Mouse (Mus musculus): Measurements from ENCODE around the gene Tk2. TPM values are rescaled to one million over a fixed set of nuclear protein-coding genes. Genes with fewer than 3 reads are reported as not detected.

Gene Tk2
- 20.5 and 21.0 TPM in 2 replicates for polyA plus RNA-seq (2021; fragmentation: Nextera tagmentation)
- long read RNA-seq, experiment 1, transcript Tk2-201 (10 exons, 2,406 nt): major isoform, 21 of 41 reads
- long read RNA-seq, experiment 1, transcript Tk2-202 (9 exons, 2,312 nt): minor isoform, 11 of 41 reads
- long read RNA-seq, experiment 1, partial matches to known transcripts: 3 of 41 reads
- long read RNA-seq, experiment 1, other reads (novel, unspliced or antisense): 6 of 41 reads
- long read RNA-seq, experiment 2, transcript Tk2-202 (9 exons, 2,312 nt): minor isoform, 38 of 215 reads
- long read RNA-seq, experiment 2, transcript Tk2-201 (10 exons, 2,406 nt): major isoform, 149 of 215 reads
- long read RNA-seq, experiment 2, partial matches to known transcripts: 12 of 215 reads
- long read RNA-seq, experiment 2, other reads (novel, unspliced or antisense): 15 of 215 reads

DNA sequence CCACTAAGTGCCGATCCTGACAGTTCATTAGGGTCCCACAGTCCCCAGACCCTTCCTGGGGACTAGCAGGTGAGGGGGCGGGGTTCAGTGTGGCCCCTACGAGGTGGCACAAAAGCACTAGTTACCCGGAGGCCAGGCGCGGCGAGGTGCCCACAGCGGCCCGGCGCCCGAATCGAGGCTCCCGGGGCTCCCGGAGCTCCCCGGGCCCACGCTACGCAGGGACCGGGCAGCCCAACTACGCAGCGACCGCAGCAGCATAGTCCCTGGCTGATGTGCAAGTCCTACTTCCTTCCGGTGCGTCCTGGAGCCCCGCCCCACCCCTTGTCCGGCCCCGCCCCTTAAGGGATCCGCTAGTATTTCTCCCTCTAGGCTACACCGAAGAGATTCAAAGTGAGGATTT, at the start of gene Tk2:
TSS of gene Tk2 (minus strand) at position 283 of the 400 bp plus-strand sequence.

DNA sequence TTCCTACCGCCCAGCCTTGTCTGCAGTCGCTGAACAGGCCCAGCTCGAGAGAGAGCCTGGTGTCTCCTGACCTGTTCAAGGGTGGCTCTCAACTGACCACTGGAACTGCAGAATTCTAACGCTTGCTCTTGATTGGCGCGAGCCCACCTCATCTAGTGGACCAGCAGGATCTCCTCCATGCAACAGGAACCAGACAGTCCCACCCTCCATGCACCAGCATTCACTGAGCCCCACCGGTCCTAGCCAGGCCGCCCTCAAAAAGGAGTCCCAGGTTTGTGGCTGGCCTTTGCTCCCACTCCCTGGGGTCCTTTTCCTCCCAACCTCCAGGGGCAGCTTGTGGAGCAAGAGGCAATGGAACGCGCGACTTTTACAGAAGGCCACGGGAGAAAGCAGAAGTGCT, 44.7 kb upstream of the Tk2 start, which contains the start of gene Cmtm2a:
TSS of gene Cmtm2a (minus strand) at position 101 of the 400 bp plus-strand sequence.

DNA sequence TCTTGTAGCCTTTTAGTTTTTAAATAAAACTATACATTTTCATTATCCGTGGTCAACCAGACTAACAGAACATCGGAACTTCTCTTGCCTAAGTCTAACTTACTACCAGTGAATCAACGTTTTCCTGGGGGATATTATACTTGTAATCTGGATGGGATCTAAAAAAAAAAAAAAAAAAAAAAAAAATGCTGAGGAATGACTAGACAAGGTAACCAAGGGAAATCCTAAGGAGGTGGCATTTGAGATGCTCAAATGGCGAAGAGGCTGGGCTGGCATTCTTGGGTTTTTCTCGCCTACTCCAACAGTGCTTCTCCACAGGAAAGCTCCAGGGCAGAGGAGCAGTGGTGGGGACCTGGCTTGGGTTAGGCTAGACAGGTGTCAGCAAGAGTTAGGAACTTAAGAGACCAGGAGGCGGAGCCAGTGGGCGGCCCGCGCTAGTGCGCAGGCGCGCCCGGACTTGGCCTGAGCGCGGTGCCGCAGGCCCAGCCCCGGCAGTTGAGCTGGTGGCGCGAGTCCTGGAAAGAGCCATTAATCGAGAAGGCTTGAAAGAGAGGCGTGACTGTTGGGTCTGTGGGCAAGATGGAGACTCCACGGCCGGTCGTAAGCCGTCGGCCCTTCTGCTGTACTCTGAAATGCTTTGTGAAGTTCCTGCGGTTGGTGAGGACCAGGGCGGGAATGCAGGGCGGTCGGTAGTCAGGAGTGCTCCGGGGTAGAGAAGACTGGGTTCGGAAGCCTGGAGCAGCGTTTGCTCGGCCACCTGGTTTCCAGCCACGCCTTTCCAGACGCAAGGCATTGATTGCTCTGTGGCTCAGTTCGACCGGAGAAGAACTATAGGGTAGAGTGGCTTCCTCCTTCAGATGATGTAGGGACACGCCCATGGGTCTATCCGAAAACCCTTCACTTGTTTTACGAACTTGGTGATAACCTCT, 2.3 kb upstream of the Tk2 start, which contains the start of gene Cklf:
TSS of gene Cklf (plus strand) at position 423 of the 929 bp plus-strand sequence.

Other genes with a start within 250 kb of the Tk2 start
- 0.97 and 0.99 TPM in 2 replicates for gene Cdh5, start 146.9 kb downstream of the Tk2 start, polyA plus RNA-seq (2021; fragmentation: Nextera tagmentation)
- 0.93 and 1.2 TPM in 2 replicates for gene Bean1, start 78.1 kb downstream of the Tk2 start, polyA plus RNA-seq (2021; fragmentation: Nextera tagmentation)
- gene Cklf, start 2.3 kb upstream of the Tk2 start, polyA plus RNA-seq (2021; fragmentation: Nextera tagmentation): 5.9 and 8.5 TPM in 2 replicates
- gene Cmtm2a, start 44.6 kb upstream of the Tk2 start, polyA plus RNA-seq (2021; fragmentation: Nextera tagmentation): not detected in 2 replicates
- gene Gm45711, start 61.5 kb upstream of the Tk2 start, polyA plus RNA-seq (2021; fragmentation: Nextera tagmentation): not detected in 2 replicates
- not detected in 2 replicates for gene Cmtm1, start 61.6 kb upstream of the Tk2 start, polyA plus RNA-seq (2021; fragmentation: Nextera tagmentation)
- not detected in 2 replicates for gene Gm11020, start 73.0 kb upstream of the Tk2 start, polyA plus RNA-seq (2021; fragmentation: Nextera tagmentation)
- not detected in 2 replicates for gene Cmtm2b, start 73.7 kb upstream of the Tk2 start, polyA plus RNA-seq (2021; fragmentation: Nextera tagmentation)
- 12.1 and 16.2 TPM in 2 replicates for gene Cmtm3, start 90.9 kb upstream of the Tk2 start, polyA plus RNA-seq (2021; fragmentation: Nextera tagmentation)
- 8.1 and 8.3 TPM in 2 replicates for gene Cmtm4, start 147.2 kb upstream of the Tk2 start, polyA plus RNA-seq (2021; fragmentation: Nextera tagmentation)
- 20.1 and 27.9 TPM in 2 replicates for gene Dync1li2, start 194.5 kb upstream of the Tk2 start, polyA plus RNA-seq (2021; fragmentation: Nextera tagmentation)